Mouse (Mus musculus): Measurements from ENCODE around the gene Psmg4.

The Psmg4 gene

DNA sequence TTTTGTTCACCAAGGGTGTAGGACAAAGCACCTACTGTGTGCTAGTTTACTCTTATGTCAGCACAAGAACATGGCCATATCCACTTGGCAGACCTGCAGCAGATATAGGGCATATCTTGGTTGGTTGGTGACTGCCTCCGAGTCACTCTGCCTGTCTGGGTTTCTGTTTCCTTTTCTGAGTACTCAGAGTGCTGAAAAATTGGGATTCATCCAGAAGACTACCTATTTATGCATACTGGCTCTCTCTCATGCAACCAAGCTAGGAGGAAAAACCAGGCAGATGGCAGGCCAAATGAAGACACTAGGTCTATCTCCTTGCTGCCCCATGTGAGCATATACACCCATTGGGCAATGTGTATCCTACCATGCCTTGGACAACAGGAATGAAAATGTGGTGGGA, 32.9 kb downstream of the Psmg4 start:
- DNase-seq (ENCODE audit: low read depth, low spot score) = no peak

- no peak for DNase-seq (ENCODE audit: low read depth, low spot score)
These were observed 42.5 kb downstream of the Psmg4 start for GRCm38 (mm10) chr13:34205216-34205615.

- DNase-seq (ENCODE audit: low read depth, low spot score) = no peak
These were observed 45.1 kb downstream of the Psmg4 start for GRCm38 (mm10) chr13:34207714-34208470.

DNA sequence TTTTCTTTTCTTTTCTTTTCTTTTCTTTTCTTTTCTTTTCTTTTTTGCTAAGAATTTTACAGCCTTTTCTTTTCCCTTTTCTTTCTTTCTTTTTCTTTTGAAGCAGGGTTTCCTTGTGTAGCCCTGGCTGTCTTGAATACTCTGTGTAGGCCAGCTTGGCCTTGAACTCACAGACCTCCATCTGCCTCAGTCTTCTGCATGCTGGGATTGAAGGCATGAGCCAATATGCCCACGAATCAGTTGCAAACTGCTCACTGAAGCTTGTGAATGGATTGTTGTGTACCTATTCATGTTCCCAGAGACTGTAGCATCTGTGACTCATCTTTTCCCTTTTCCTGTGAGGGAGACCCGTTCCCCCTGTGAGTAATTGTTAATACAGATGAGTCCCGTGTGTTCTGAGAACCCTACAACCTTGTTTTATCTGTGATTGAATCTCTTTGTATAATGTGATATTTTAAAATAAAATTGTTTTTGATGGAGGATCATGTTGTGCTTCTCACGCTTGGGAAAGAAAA, 48.6 kb downstream of the Psmg4 start:
- no peak for DNase-seq (ENCODE audit: low read depth, low spot score)

DNA sequence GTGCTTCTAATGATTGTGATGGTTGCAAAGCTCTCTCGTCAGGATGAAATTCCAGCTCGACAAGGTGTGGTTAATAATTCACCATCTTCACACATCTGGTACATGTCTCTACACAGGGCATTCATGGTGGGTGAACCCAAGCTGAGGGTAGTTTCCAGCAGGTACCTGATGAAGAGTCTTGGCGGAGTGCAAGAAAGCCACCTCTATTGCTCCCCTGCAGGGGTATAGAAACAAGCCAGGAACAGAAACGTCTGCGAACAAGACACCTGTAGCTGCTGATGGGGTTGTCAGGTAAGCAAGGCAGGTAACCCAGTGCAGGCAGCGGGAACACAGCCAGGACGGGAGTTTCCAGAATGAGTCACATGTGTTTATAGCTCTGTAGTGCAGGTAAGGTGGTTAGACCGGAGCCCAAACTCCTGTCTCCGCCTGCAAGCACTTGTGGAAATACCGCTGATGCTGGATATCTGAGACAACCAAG, 50.0 kb downstream of the Psmg4 start:
- no peak for DNase-seq (ENCODE audit: low read depth, low spot score)

DNA sequence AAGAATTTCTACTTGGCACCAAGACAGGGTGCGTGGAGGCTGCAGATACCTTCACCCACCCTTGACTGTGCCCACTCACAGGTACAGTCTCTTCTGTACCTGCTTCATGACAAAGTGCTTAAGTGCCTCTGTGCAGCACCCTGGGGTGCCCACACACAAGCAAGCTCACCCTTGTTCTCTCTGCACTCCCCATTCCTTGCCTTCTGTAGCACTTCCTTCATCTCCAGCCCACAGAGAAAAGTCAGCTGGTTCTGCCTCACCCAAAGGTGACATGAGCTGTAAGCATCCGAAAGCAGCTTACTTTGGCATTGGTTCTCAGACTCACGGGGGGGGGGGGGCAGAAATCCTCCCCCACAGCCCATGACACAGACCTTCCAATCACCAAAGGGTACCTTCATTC, 52.1 kb downstream of the Psmg4 start:
- no peak for DNase-seq (ENCODE audit: low read depth, low spot score)

GRCm38 (mm10) chr13:34218776-34219175, 56.0 kb downstream of the Psmg4 start:
- DNase-seq (ENCODE audit: low read depth, low spot score) = no peak

- no peak for DNase-seq (ENCODE audit: low read depth, low spot score)
These were observed 57.0 kb downstream of the Psmg4 start for GRCm38 (mm10) chr13:34219728-34220127.

GRCm38 (mm10) chr13:34222985-34223384, 60.2 kb downstream of the Psmg4 start:
- DNase-seq (ENCODE audit: low read depth, low spot score) = no peak

- no peak for DNase-seq (ENCODE audit: low read depth, low spot score)
These were observed 64.2 kb downstream of the Psmg4 start for GRCm38 (mm10) chr13:34226940-34227339.

Data from brain, embryonic 18.5 days (tissue).